Mouse (Mus musculus) small intestine, adult 2 months (tissue): ENCODE measurements at regions not wholly inside any gene's neighbourhood (a gene's known extent, or its start where the extent isn't known, plus 50 kb on each side); places are given as distances from the start of the nearest gene placed in this dataset.

Experiments used
- CTCF ChIP-seq: fragments of 200-500 bp; IDR thresholded peaks from 2 replicates; pipeline ENCODE4 v1.5.1; 2012; ENCODE audit warnings: low read depth, mild to moderate bottlenecking, control low read depth, inconsistent platforms, low read length, moderate library complexity, mixed read lengths; ENCODE audit not compliant: insufficient replicate concordance, insufficient read length; ENCODE audit errors: extremely low read depth
- POLR2A ChIP-seq: fragments of 200-500 bp; IDR thresholded peaks from 2 replicates; pipeline ENCODE4 v1.6.1; 2012; ENCODE audit warnings: low read depth, mild to moderate bottlenecking, control low read depth, inconsistent platforms, low read length, moderate library complexity

DNA sequence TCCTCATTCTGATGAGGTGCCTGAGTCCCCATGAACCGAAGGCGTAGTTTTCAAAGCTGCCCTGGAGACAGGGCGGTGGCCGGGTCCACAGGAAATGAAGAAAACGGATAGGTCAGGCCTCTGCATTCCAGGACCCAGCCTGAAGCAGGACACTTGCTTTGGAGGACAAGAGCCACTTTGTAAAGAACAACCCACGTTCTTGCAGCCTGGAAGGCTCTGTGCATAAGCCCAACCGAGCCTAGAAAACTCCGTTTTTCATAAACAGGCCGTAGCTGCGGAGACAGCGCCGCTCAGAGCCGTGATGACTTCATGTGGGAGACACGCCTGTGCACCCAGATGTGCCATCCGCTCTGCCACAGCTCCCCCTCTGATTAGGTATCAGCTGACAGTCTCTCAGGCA is 78.4 kb upstream of the Tgfbr2 start:
- no peak for TF ChIP-seq CTCF
- TF ChIP-seq POLR2A: no peak
